Mouse (Mus musculus): ENCODE data around the gene Clpb.
A peak's percentile ranks its signal among the peaks of the same experiment; 100 is the strongest.

The Clpb gene

DNA sequence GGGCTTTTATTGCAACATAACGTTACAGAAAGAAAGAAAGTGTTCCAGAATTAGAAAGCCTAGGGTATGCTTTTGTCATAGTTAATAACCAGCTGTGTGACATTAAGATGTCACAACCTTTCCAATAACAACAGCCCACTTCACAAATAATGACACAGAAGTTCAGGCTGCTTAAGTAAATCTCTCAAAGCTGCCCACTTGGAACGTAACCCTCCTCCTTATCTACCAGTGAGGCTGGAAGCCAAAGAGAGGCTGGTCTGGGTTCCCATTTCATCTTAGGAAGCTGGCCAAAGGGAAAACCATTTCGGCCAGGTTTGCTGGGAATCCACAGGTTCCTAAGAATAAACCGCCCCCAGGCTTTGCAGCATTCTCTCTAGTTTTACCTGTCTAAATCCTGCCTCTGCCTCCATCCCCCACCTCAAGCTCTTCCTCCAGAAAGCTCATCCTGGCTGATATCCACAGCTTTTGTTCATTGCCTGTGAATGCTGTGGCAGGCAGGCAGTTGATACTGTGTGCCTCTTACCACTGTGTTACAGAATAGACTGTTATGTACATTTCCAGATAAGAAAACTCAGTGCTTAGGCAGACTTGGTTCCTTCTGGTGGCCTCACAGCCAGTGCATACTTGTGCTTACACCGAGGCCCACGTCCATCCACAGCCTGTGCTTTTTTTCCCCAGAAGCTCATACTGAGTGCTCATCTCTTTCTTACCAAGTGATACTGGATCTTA is 12.8 kb downstream of the Clpb start:
- no peak for DNase-seq

- DNase-seq: no peak
These were observed 13.4 kb downstream of the Clpb start for GRCm38 (mm10) chr7:101676762-101677308.

GRCm38 (mm10) chr7:101679591-101679990 is 16.2 kb downstream of the Clpb start:
- DNase-seq: peak; percentile 75

DNA sequence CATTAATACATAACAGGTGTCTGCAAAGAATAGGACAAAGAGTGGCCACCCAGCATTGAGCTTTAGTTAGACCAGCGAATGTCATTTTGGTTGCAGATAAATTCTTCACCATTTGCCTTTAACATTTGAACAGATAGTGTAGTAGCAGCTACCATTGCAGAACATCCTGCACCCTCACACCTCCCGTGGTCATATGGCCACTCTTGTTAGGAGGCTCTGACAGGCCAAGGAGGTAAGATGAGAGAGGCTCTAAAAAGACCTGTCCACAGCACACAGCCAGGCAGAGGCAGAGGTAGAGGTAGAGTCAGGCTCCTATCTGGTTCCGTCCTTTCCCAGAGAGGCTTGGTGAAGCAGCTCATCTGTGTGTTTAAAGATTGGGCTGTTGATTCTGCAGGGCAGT is 17.5 kb downstream of the Clpb start:
- no peak for DNase-seq

DNA sequence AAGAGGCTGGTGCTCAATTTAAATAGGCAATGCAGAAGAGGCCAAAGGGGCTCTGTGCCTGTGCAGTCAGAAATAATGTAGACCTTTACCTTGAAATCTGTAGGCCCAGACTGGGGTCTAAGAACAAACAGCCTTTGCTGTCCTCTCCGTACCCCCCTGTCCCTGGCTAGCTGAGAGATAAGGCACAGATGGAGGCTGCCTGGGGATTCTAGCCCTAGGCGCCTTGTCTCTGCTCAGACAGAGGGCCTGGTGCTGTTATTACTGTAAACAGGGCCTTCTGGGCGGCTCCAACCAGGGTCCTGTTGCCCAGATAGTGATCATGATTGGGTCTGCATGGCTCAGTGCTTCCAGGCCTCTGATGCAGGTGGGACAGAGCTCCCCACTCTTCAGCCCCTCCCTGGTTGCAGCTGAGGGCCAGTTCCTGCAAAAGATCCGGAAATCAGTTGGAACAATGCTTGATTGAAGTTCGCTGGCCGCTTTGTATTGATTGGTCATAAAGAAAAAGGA is 18.2 kb downstream of the Clpb start:
- DNase-seq: no peak

DNA sequence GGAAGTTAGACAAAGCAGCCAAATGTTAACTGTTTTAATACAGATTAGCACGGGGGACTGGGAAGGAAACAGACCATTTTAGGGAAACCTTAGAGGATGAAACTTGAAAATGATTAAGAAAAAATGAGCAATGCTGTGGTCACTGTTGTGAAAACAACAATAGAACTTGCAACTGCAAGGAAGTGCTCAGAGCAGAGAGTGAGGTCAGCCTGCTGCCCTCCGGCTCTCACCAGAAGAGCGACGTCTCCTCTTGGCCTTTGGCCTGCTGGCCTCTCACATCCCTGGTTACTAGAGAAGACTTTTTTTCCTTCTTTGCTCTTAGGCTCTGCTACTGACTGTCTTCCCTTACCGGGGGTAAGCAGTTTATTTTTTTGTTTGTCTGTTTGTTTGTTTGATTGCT is 19.5 kb downstream of the Clpb start:
- DNase-seq: no peak

GRCm38 (mm10) chr7:101683976-101684630 is 20.7 kb downstream of the Clpb start:
- DNase-seq: no peak

DNA sequence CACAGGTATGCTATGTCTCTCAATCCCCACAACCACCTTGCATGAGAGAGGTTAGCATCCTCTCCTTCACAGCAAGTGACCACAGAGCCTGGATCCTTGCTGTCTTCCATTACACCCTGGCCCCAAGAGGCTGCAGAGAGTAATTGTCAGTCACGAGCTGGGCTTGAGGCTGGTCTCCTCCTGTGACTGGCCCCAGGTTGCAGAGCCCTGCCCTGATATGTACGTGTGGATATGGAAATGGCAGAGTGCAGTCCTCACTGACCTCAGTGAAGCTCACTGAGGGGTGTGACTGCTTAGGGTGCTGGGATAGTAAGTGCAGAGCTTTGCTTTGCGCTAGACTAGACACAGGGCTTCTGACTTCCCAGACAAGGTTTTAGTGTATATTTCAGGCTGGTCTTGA is 21.2 kb downstream of the Clpb start:
- no peak for DNase-seq

- no peak for DNase-seq
These were observed 23.7 kb downstream of the Clpb start for GRCm38 (mm10) chr7:101687144-101687543.

DNA sequence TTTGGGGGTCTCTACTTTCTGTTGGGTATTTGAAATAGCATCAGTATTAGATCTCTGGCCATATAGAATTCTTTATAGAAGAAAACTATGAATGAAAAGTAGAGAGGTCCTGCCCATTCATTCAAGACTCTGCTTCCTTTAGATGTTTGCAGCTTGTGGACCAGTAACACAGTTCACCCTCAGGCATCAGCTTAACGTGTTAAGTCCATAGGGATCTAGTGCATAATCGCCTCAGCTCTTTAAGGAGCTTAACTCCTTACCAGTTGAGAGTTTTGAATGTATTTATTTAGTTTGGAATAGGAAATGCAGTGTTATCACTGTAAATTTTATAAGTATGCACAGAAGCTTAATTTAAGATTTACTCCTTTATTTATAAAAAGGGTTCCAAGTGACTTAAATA is 27.0 kb downstream of the Clpb start:
- DNase-seq: no peak

DNA sequence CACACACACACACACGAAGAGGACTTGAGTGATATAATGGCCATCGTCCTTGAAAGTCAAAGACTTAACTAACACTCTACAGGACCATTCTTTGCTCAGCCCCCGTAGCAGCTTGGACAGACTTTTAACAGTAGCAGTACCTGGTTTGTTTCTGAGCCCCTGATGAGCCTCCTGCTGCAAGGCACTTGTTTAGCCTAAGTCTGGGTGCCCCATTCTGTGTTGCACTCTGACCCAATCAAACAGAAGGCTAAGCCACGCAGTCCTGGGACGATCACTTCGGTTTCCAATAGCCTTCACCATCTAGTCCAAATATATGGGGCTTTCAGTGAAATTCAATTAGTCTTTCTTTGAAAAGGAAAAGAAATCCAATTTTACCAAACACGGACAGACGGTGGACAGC is 28.4 kb downstream of the Clpb start:
- DNase-seq: no peak

GRCm38 (mm10) chr7:101692446-101692845 is 29.0 kb downstream of the Clpb start:
- DNase-seq: no peak

DNA sequence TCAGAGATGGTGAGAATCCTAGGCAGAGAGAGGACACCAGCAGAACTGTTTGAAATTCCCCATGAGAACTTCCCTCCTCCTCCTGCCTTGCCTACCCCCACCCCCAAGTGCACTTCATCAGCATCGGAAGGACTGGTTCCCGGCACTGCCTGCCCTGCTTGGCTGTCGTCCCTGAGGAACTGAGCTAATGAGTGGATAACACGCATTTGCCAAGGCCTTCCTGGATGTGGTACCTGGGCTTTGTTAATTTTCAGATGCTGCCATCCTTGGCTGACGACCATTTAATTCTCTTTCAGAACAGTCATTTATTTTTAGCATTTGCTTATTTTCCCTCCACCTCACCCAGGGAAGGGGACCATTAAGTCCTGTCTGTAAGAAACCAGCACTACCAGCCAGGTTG is 32.0 kb downstream of the Clpb start:
- no peak for DNase-seq

- DNase-seq: peak; percentile 62
These were observed 33.7 kb downstream of the Clpb start for GRCm38 (mm10) chr7:101696931-101697723.

DNA sequence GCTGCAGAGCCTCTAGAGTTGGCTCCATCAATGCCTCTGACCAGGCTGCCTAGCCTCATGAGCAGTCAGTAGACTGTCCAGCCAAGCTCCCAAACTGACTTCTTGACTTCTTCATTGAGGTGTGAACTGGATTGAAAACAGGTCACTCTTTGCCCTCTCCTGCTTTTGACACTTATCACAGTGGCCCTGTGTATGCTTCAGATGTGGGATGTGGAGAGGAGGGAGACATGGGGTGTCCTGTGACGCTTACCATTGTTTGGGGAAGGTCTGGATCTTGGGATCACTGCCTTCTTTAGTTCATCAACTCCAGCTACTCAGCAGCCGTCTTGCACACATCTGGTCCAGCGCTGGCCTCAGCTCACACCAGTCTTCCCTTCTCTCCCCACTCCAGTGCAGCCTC is 36.9 kb downstream of the Clpb start:
- DNase-seq: no peak

DNA sequence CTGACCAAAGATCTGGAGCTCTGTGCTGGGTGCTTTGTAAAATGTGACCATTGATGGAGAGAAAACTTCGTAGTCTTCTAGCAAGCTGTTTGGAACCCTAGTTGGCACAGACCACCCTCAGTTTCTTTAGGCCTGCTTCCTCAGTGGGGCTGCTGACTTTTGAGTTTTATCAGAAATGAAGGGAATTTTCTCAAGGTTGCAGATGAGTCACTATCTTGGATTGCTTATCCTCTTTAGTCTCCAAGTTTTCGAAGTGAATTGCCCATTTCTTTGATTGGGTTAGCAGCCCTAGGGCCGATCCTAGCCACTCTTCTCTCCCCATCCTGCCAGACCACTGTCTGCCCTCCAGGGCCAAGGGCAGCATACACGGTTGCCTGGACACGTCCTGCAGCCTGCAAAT is 39.3 kb downstream of the Clpb start:
- no peak for DNase-seq

DNA sequence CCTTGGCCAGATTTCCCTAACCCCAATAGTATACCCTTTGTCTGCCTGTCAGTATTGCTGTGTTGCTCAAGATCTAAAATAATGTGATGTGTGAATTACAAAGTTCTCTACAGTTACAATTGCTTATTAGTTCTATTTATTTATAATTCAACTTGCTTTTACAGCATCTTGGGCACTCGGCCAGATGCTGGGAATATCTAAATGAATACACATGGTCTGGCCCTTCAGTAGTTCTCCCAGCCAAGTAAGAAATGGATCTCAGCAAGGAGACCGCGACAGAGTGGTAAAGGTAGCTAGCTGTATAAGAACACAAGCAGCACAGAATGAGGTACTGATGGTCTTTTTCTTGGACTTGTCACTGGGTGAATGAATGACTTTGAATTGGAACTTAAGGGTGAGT is 46.2 kb downstream of the Clpb start:
- no peak for DNase-seq

GRCm38 (mm10) chr7:101710236-101710635 is 46.8 kb downstream of the Clpb start:
- DNase-seq: no peak

GRCm38 (mm10) chr7:101713828-101714400 is 50.5 kb downstream of the Clpb start:
- DNase-seq: no peak

- no peak for DNase-seq
These were observed 51.7 kb downstream of the Clpb start for GRCm38 (mm10) chr7:101715041-101715551.

GRCm38 (mm10) chr7:101720356-101720755 is 56.9 kb downstream of the Clpb start:
- no peak for DNase-seq

- DNase-seq: peak; percentile 13
These were observed 61.6 kb downstream of the Clpb start for GRCm38 (mm10) chr7:101725081-101725480.

DNA sequence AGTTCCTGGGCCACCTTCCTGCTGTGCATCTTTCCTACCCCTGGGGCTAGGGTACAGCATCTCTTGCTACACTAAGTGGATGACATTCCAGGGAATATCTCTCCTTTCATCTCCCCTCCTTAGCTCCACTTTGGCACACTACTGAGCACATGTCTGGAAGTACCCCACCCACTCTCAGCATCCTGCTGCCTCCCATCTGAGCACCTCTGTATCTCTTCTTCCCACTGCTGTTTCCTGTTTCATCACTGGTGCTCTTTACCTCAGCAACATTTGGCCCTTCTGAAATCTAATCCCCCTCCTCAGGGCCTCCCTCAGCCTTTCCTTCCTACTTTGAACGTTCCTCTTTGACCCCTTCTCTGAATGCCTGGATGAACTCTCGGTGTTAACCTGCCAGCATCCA is 63.5 kb downstream of the Clpb start:
- no peak for DNase-seq
